Mouse (Mus musculus) erythroblast, embryonic 14.5 days (primary cell): ENCODE results near the gene Sox5.

Experiments used
- GATA1 ChIP-seq: IDR thresholded peaks from 2 replicates; pipeline ENCODE4 v1.6.1; 2012; ENCODE audit warnings: low read length, inconsistent platforms, mixed read lengths
- TAL1 ChIP-seq: IDR thresholded peaks from 3 replicates; pipeline ENCODE4 v1.6.1; 2012; ENCODE audit warnings: low read length, inconsistent platforms, mixed read lengths

DNA sequence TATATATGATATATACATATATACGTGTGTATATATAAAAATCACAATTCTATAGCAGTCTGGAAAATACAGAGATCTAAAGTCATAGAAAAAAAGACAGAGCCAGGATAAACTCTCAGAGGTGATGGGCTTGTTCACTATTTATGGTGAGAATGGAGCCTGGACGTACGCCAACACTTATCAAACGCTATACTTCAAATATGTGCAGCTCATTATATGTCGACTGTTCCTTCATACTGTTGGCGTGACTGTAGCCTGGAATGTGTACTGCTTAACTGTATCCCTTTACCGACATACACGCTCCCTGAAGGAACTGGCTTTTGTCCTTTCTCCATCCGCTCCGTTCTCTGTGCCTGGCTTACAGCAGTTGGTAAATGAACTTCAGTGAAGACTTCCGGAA, 407.0 kb downstream of the Sox5 start:
- no peak for TF ChIP-seq GATA1
- TF ChIP-seq TAL1, result no peak
